Mouse (Mus musculus): Measurements from ENCODE around the gene Gm11084.

- TF ChIP-seq CTCF (IDR thresholded peaks at IDR 0.05; ENCODE audit: low read depth) (no peak), EP300 (IDR thresholded peaks at IDR 0.05; ENCODE audit: low read depth) (no peak)
Observed at GRCm38 (mm10) chr2:73007472-73007871, 21.0 kb upstream of the Gm11084 start.
